Mouse (Mus musculus) cerebellum, adult 8-10 months (tissue): ENCODE data around the gene Stk10.
"Not testable (repeated sequence)": the region's sequence is repeated elsewhere in the genome, so short reads cannot be mapped to it uniquely, and the experiment has no call there.

Experiments used
- DNase-seq: peaks from one replicate; pipeline ENCODE4 v3.0.0; 2022

Stk10 gene

GRCm38 (mm10) chr11:32532765-32533481, at the start of gene Stk10:
Gene Stk10, plus strand, starts transcription at chr11:32533305.
- peak; percentile 86 for DNase-seq

GRCm38 (mm10) chr11:32485290-32485689, 47.8 kb upstream of the Stk10 start:
- no peak for DNase-seq

- DNase-seq: no peak
Observed at GRCm38 (mm10) chr11:32486621-32487020, 46.5 kb upstream of the Stk10 start.

GRCm38 (mm10) chr11:32487501-32487900, 45.6 kb upstream of the Stk10 start:
- no peak for DNase-seq

GRCm38 (mm10) chr11:32488344-32488743, 44.8 kb upstream of the Stk10 start:
- no peak for DNase-seq

GRCm38 (mm10) chr11:32488808-32489670, 44.1 kb upstream of the Stk10 start:
- no peak for DNase-seq

GRCm38 (mm10) chr11:32491079-32491478, 42.0 kb upstream of the Stk10 start:
- no peak for DNase-seq

- DNase-seq: no peak
Observed at GRCm38 (mm10) chr11:32493312-32493711, 39.8 kb upstream of the Stk10 start.

GRCm38 (mm10) chr11:32495283-32495682, 37.8 kb upstream of the Stk10 start:
- DNase-seq: no peak

- peak; percentile 61 for DNase-seq
Observed at GRCm38 (mm10) chr11:32498757-32499535, 34.2 kb upstream of the Stk10 start.

GRCm38 (mm10) chr11:32499931-32500330, 33.2 kb upstream of the Stk10 start:
- DNase-seq: no peak

- DNase-seq: no peak
Observed at GRCm38 (mm10) chr11:32503711-32504110, 29.4 kb upstream of the Stk10 start.

- no peak for DNase-seq
Observed at GRCm38 (mm10) chr11:32505091-32505739, 27.9 kb upstream of the Stk10 start.

- DNase-seq: no peak
Observed at GRCm38 (mm10) chr11:32510930-32511329, 22.2 kb upstream of the Stk10 start.

GRCm38 (mm10) chr11:32514853-32515252, 18.3 kb upstream of the Stk10 start:
- DNase-seq: not testable (repeated sequence)

GRCm38 (mm10) chr11:32516091-32516490, 17.0 kb upstream of the Stk10 start:
- no peak for DNase-seq

GRCm38 (mm10) chr11:32516916-32517712, 16.0 kb upstream of the Stk10 start:
- DNase-seq: peak; percentile 78

GRCm38 (mm10) chr11:32518770-32519169, 14.3 kb upstream of the Stk10 start:
- DNase-seq: no peak

- no peak for DNase-seq
Observed at GRCm38 (mm10) chr11:32519354-32519753, 13.8 kb upstream of the Stk10 start.

GRCm38 (mm10) chr11:32521246-32521645, 11.9 kb upstream of the Stk10 start:
- no peak for DNase-seq

- no peak for DNase-seq
Observed at GRCm38 (mm10) chr11:32524122-32524920, 8.8 kb upstream of the Stk10 start.
